Mouse (Mus musculus) neural tube, embryonic 11.5 days (tissue): Measurements from ENCODE around the gene Ank. TPM values are rescaled to one million over a fixed set of nuclear protein-coding genes. Genes with fewer than 3 reads are reported as not detected.

Source experiments
- ATAC-seq: fragments of 200-750 bp; cut with Nextera tagmentation; 2 replicates; pipeline ENCODE4 v1.8.0; 2017; ENCODE audit warnings: moderate number of reproducible peaks, mild to moderate bottlenecking, moderate TSS enrichment, moderate library complexity; ENCODE audit not compliant: insufficient read depth, low FRiP score, low TSS enrichment
- DNase-seq: peaks from one replicate; pipeline ENCODE4 v3.0.0-alpha.2; 2015; ENCODE audit warnings: low spot score
- H3K27ac ChIP-seq: fragments of 300-500 bp; sonication (generic); 2 replicates; pipeline ENCODE4 v1.5.1; 2014; ENCODE audit warnings: low read depth, mild to moderate bottlenecking, low read length
- H3K27me3 ChIP-seq: fragments of 300-500 bp; sonication (generic); 2 replicates; pipeline ENCODE4 v1.6.1; 2014; ENCODE audit warnings: mild to moderate bottlenecking, low read length, mixed read lengths; ENCODE audit not compliant: control insufficient read depth, insufficient read depth
- H3K36me3 ChIP-seq: fragments of 300-500 bp; sonication (generic); 2 replicates; pipeline ENCODE4 v1.6.1; 2014; ENCODE audit warnings: mild to moderate bottlenecking, low read length, moderate library complexity, mixed read lengths; ENCODE audit not compliant: control insufficient read depth, insufficient read depth
- H3K4me1 ChIP-seq: fragments of 300-500 bp; sonication (generic); 2 replicates; pipeline ENCODE4 v1.6.1; 2014; ENCODE audit warnings: low read length, mixed read lengths; ENCODE audit not compliant: control insufficient read depth, insufficient read depth
- H3K4me2 ChIP-seq: fragments of 300-500 bp; sonication (generic); 2 replicates; pipeline ENCODE4 v1.6.1; 2014; ENCODE audit warnings: low read depth, mild to moderate bottlenecking, moderate library complexity
- H3K4me3 ChIP-seq: fragments of 300-500 bp; sonication (generic); 2 replicates; pipeline ENCODE4 v1.5.1; 2014; ENCODE audit warnings: low read depth, low read length
- H3K9ac ChIP-seq: fragments of 300-500 bp; sonication (generic); 2 replicates; pipeline ENCODE4 v1.6.1; 2014; ENCODE audit warnings: mild to moderate bottlenecking, low read length
- H3K9me3 ChIP-seq: fragments of 300-500 bp; sonication (generic); 2 replicates; pipeline ENCODE4 v1.6.1; 2016; ENCODE audit warnings: low read length; ENCODE audit not compliant: control insufficient read depth
- WGBS: fragments of 180-500 bp; shearing (Covaris S2); extraction: QIAGEN DNeasy Blood & Tissue Kit; methylation state at CpG from one replicate; pipeline ENCODE4 v1.1.7; 2014; 5-methylcytosine and 5-hydroxymethylcytosine counted together
- polyA plus RNA-seq: library from polyadenylated mRNA; unstranded; fragments of >200 nt; fragmentation: Nextera tagmentation; extraction: Ambion mirVana; gene quantifications from 2 replicates; pipeline ENCODE4 v1.2.1, GENCODE M21; 2014

Ank gene
- polyA plus RNA-seq = 8.7 and 12.9 TPM in 2 replicates

DNA sequence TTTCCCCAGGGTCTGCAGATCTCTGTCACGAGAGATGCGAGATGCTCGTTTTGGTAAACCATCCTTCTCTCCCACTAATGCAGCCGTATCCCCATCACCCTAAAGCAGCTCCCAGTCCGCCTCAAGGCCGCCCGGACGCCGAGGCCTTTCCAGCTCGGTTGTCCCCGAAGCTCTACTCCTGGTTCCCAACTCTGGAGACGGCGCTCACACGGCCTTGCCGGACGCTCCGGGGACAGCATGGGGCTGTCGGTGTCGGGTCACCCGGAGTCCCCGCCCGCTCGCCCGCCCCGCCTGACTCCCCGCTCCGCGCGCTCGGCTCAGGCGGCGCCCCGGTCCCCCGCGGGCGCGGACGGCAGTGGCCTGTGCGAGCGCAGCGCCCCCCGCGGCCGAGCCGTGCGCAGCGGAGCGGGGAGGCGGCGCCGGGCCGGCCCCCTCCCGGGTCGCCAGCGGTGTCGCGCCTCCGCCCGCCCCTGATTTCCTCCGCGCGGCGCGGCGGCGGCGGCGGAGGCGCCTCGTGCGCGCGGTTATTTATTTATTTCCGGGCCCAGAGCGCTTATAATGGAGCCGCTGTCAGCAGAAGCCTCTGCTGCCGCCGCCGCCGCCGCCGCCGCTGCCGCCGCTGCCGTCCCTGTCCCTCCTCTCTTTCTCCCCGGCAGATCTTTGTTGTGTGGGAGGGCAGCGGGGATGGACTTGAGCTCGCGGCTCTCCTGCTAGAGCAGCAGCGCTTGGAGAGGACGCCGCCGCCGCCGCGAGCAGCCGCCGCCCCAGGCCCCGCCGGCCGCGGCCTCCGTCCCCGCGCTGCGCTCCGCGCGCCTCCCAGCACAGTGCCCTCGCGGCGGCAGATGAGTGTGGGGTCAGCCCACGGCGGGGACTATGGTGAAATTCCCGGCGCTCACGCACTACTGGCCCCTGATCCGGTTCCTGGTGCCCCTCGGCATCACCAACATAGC lies at the start of gene Ank:
Gene Ank (plus strand): TSS at position 547 of the 950 bp plus-strand sequence.
- peak within 1 kb of the TSS; percentile 90 for H3K4me2 ChIP-seq
- H3K4me3 ChIP-seq = peak within 1 kb of the TSS; percentile 74
- peaks cover 7% of the 10 kb centered on the region; the same call in 1 of the 2 replicates for H3K4me1 ChIP-seq
- under 1% methylated on average over 74 of the region's 120 CpGs for WGBS
- H3K9ac ChIP-seq = peak within 1 kb of the TSS; percentile 92
- DNase-seq = peak; percentile 91
- H3K27me3 ChIP-seq = 0 out of 2 replicates have a peak, but pooled peaks cover 3% of the 10 kb centered on the region
- no peaks in the 10 kb centered on the region for H3K9me3 ChIP-seq
- ATAC-seq = peak; percentile 88
- H3K36me3 ChIP-seq = no peaks in the 10 kb centered on the region
- H3K27ac ChIP-seq = peak within 1 kb of the TSS; percentile 88

DNA sequence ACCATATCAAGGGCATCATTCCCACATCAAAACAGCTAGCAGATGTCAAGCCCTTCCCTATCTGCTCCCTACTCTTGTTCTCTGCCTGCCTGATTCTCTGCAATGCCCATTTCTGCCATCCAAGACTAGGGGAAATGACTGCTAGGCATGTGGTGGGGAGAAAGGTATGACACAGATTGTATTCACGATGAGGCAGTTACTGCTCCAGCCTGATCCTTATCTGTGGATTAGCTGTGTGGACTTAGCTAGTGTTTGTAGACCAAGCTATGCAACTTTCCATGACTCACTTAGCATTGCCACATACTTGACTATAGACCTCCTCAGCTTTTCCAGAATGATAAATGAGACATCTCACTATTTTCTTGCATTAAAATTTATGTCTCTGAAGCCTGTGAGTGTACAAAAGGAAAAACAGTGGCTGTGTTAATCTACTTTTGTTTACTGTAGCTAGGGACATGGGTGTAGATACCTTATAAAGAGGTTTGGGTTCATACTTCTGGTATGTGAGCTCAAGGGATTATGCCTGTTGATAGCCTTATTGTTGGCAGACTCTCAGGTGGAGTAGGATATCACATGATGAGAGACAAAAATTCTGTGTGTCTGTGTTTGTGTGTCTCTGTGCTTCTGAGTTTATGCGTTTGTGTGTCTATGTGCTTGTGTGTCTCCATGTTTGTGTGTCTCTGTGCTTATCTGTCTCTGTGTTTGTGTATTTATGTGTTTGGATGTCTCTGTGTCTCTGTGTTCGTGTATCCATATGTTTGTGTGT lies 47.7 kb upstream of the Ank start:
- H3K9ac ChIP-seq = no peak overlapping the region
- H3K9me3 ChIP-seq = no peaks in the 10 kb centered on the region
- no peaks in the 10 kb centered on the region for H3K27me3 ChIP-seq
- no peak overlapping the region for H3K4me2 ChIP-seq
- H3K4me3 ChIP-seq = no peak overlapping the region
- WGBS = 86% methylated on average over 3 of the region's 3 CpGs
- H3K4me1 ChIP-seq = no peaks in the 10 kb centered on the region
- DNase-seq (no peak), ATAC-seq (no peak)
- no peaks in the 10 kb centered on the region for H3K36me3 ChIP-seq
- no peak overlapping the region for H3K27ac ChIP-seq

DNA sequence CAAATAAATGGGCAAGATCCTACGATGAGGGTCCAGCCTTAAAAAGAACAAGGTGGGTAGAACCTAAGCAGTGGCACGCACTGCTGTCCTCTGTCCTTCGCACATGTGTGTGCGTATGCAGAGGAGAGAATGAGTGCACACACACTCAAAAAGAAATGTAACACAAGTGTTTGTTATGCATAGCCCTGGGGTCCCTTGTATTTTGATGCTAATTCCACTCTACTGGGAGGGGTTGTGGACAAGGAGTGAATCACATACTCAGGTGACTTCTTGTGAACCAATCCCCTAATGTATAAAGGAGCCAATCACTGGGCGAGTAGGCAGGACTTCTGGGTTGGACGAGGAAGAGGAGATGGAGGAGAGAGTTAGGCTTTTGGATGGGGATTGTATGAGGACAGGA lies 44.9 kb upstream of the Ank start:
- H3K9ac ChIP-seq = no peak overlapping the region
- ATAC-seq (no peak), DNase-seq (no peak)
- 84% methylated on average over 6 of the region's 6 CpGs for WGBS
- no peaks in the 10 kb centered on the region for H3K36me3 ChIP-seq
- no peaks in the 10 kb centered on the region for H3K9me3 ChIP-seq
- no peak overlapping the region for H3K27ac ChIP-seq
- no peaks in the 10 kb centered on the region for H3K27me3 ChIP-seq
- H3K4me3 ChIP-seq = no peak overlapping the region
- H3K4me1 ChIP-seq = no peaks in the 10 kb centered on the region
- no peak overlapping the region for H3K4me2 ChIP-seq

DNA sequence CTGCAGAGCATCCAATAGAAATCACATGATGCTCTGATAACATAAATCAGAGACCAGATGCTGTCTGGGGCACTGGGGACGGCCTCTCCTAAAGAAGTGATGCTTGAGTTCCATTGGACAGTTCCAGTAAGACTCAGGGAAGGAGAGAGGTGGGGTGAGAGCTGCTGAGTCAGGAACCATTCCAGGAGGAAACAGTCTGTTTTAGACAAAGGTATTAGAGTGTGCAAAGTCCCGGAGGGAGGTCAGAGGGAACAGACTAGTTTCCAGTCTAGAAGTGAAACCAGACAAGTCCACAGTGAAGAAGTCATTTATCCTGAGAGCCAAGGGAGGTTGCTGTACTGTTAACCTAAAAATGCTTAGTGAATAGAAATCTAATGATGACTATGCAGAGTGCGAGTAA lies 38.9 kb upstream of the Ank start:
- DNase-seq (no peak), ATAC-seq (no peak)
- Histone ChIP-seq H3K9ac (no peak overlapping the region), H3K4me3 (no peak overlapping the region), H3K9me3 (no peaks in the 10 kb centered on the region), H3K27ac (no peak overlapping the region), H3K27me3 (no peaks in the 10 kb centered on the region), H3K4me1 (no peaks in the 10 kb centered on the region), H3K4me2 (no peak overlapping the region), H3K36me3 (no peaks in the 10 kb centered on the region)
- WGBS = 72% methylated on average over 3 of the region's 3 CpGs

DNA sequence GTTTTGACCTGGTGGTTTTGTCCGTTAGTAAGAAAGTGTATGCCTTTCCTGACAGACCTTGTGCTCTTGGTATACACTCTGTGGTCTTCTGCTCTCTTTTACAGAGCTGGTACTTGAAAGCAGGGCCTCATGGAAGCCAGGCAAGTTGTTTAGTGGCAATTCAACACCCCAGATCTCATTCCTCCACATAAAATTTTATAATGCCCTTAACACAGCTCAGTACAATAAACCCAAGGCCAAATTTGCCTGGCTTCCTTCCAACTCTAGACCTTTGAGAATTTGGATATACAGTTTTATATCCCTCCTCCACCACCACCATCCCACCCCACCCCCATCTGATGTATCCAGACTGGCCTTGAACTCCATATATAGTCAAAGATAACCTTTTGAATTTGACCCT lies 36.2 kb upstream of the Ank start:
- 75% methylated on average over 1 of the region's 1 CpGs for WGBS
- ATAC-seq = no peak
- H3K36me3 ChIP-seq = no peaks in the 10 kb centered on the region

DNA sequence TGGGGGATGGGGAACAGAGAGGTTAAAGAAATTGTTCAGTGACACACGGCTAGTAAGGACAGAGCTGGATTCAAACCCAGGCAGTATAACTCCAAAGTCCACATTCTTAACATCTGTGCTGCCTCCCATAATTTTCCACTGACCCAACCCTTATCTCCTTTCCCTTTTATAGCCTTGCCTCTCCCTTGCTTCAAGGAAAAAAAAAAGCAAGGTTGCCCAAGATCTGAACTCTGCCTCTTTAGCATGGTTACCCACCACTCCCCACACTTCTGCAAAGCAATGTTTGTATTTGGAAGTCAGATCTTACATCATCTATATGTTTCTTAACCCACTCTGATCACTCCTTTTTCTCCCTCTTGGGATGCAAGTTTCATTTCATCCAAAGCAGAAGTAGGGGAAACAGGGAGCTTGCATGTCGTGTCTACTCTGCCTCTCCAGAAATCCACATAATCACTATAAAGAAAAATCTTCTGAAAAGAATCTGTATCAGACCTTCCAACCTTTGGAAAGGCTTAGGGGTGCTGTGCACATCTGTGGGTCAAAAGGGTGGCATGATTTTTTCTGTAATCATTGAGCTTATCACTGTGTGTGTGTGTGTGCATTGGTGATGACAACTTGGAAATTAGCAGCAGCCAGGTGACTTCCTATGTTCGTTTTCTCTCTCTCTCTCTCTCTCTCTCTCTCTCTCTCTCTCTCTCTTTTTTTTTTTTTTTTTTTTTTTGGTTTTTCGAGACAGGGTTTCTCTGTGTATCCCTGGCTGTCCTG lies 33.4 kb upstream of the Ank start:
- H3K27ac ChIP-seq = no peak overlapping the region
- no peaks in the 10 kb centered on the region for H3K4me1 ChIP-seq
- no peak for DNase-seq
- no peaks in the 10 kb centered on the region for H3K27me3 ChIP-seq
- no peak overlapping the region for H3K4me2 ChIP-seq
- no peaks in the 10 kb centered on the region for H3K9me3 ChIP-seq
- H3K9ac ChIP-seq = no peak overlapping the region
- no peaks in the 10 kb centered on the region for H3K36me3 ChIP-seq
- 93% methylated on average over 3 of the region's 4 CpGs for WGBS
- no peak for ATAC-seq
- no peak overlapping the region for H3K4me3 ChIP-seq

More for the DNA sequence above, 36.2 kb upstream of the Ank start:
- H3K27ac ChIP-seq = no peak overlapping the region
- H3K4me1 ChIP-seq = no peaks in the 10 kb centered on the region
- H3K9me3 ChIP-seq = no peaks in the 10 kb centered on the region
- no peak overlapping the region for H3K4me2 ChIP-seq
- no peaks in the 10 kb centered on the region for H3K27me3 ChIP-seq
- DNase-seq = no peak
- H3K9ac ChIP-seq = no peak overlapping the region
- no peak overlapping the region for H3K4me3 ChIP-seq

DNA sequence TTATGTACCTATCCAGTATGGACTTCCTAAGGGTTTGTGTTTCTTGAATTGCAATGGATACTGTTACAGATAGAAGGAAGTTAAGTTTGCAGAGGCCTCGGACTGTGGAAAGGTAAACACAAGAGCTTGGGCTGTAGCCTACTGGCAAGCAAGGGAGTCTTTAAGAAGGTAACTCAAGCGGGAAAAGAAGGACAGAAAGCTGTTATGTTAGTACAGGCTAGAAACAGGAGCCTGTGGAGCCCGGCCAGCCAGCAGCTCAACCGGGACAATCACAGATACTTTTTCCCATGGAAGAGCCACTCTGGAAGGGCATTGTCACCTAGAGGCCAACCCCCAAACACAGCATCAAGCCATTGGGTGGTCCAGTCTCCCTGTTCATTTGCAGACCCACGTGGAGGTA lies 31.1 kb upstream of the Ank start:
- DNase-seq (no peak), ATAC-seq (no peak)
- Histone ChIP-seq H3K36me3 (no peaks in the 10 kb centered on the region), H3K4me2 (no peak overlapping the region), H3K4me1 (no peaks in the 10 kb centered on the region), H3K27ac (no peak overlapping the region), H3K9ac (no peak overlapping the region), H3K9me3 (no peaks in the 10 kb centered on the region), H3K27me3 (no peaks in the 10 kb centered on the region), H3K4me3 (no peak overlapping the region)
- WGBS = 87% methylated on average over 5 of the region's 5 CpGs

DNA sequence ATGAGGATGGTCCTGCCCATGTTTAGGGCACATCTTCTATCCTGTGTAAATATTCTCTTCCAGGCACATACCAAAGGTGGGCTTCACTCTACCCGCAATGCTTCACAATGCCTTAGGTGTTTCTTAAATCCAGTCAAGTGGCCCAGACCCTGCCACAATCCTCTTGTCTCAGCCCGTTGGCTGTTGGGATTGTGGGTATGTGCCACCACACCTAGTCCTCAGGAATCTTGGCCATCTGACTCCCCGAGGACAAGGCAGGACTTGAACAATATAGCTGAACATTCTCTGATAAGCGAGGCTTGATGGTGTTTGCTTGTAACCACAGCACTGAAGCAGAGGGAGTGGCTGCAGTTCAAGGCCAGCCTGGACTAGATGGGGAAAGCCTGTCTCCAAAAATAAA lies 30.3 kb upstream of the Ank start:
- Histone ChIP-seq H3K4me2 (no peak overlapping the region), H3K36me3 (no peaks in the 10 kb centered on the region), H3K27ac (no peak overlapping the region), H3K9ac (no peak overlapping the region), H3K27me3 (no peaks in the 10 kb centered on the region), H3K4me3 (no peak overlapping the region), H3K9me3 (no peaks in the 10 kb centered on the region), H3K4me1 (no peaks in the 10 kb centered on the region)
- ATAC-seq (no peak), DNase-seq (no peak)
- 92% methylated on average over 4 of the region's 4 CpGs for WGBS
